18 mouse cellular contexts compared by ENCODE assay signal in the genomic region with DNA sequence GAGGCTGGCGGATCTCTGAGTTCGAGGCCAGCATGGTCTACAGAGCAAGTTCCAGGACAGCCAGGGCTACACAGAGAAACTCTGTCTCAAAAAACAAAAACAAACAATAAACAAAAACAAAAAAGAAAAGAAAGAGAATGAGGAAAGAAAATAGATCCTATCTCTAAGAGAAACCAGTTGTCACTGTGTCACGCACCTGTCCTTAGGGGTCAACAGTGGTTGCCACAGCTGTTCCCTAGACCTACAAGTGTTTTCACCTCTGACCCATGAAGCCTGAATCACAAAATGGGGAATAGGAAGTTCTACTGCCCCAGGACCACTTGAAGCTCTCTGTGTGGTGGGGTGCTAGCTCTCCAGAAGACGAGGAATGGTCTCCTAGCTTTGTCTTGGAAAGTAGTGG. TPM values are rescaled to one million over a fixed set of nuclear protein-coding genes. Genes with fewer than 3 reads are reported as not detected.
DNase-seq lines count a peak whose midpoint lies in the region; ATAC-seq and TF ChIP-seq lines count a peak whose summit lies in the region.
"Had no signal": no experiment of that assay in that cellular context is flagged by ENCODE, and none has a peak within 500 bp of the region (broad histone marks: within the 10 kb centered on the region; RNA-seq: fewer than 3 reads in every experiment).

No protein-coding gene starts in this region.

- no peak for TF ChIP-seq POLR2A in myocyte (IDR thresholded peaks at IDR 0.05; ENCODE audit: insufficient read length, low read depth)

- H3K27me3 ChIP-seq in myocyte (ENCODE audit: control insufficient read depth, insufficient read depth, insufficient read length), result no peaks in the 10 kb centered on the region
- no peaks in the 10 kb centered on the region for H3K27me3 ChIP-seq in liver, postnatal 0 days (ENCODE audit: insufficient read depth, low read length)
- H3K27me3 ChIP-seq: CH12.LX, Patski had no signal

- peak overlapping the region; percentile 39 for H3K4me2 ChIP-seq in myocyte (ENCODE audit: low read depth)
- no peak overlapping the region for H3K4me2 ChIP-seq in liver, postnatal 0 days (ENCODE audit: low read depth, low read length)

- peak overlapping the region; percentile 51 for H3K27ac ChIP-seq in layer of hippocampus, adult 2 months
- no peak overlapping the region for H3K27ac ChIP-seq in liver, postnatal 0 days (ENCODE audit: low read depth)

- TF ChIP-seq CTCF in layer of hippocampus, adult 2 months (conservative IDR thresholded peaks at IDR 0.05), result no peak
- no peak for TF ChIP-seq CTCF in liver, postnatal 0 days (IDR thresholded peaks at IDR 0.05; ENCODE audit: low read depth)

- H3K4me1 ChIP-seq in liver, postnatal 0 days (ENCODE audit: insufficient read depth), result no peaks in the 10 kb centered on the region; the same call in 1 of the 2 replicates

- no peaks in the 10 kb centered on the region for H3K79me2 ChIP-seq in myocyte (ENCODE audit: control insufficient read depth, insufficient read depth)

- H3K9me3 ChIP-seq in liver, postnatal 0 days (ENCODE audit: low read length), result no peaks in the 10 kb centered on the region
- H3K9me3 ChIP-seq: G1E had no signal

- H3K9ac ChIP-seq in liver, postnatal 0 days (replicated peaks), result no peak overlapping the region

- DNase-seq in layer of hippocampus, adult 2 months (ENCODE audit: low spot score in 2 of 2), result no peak
- DNase-seq in layer of hippocampus, postnatal 36 days, result no peak
- no peak for DNase-seq in liver, postnatal 0 days
- DNase-seq: adrenal gland, adult 8-10 months; adrenal gland, postnatal 10 days; adrenal gland, postnatal 14 days; adrenal gland, postnatal 25 days; adrenal gland, postnatal 36 days; B cell, adult 2 months; cerebellum, adult 11 months; cerebellum, adult 11-12 months; cerebellum, adult 18-20 months had no signal

- H3K36me3 ChIP-seq in myocyte (ENCODE audit: control insufficient read depth, insufficient read depth), result no peaks in the 10 kb centered on the region
- H3K36me3 ChIP-seq in liver, postnatal 0 days (replicated peaks; ENCODE audit: insufficient read depth, low read length), result no peaks in the 10 kb centered on the region
- H3K36me3 ChIP-seq: G1E had no signal

- TF ChIP-seq EP300 in liver, postnatal 0 days (IDR thresholded peaks at IDR 0.05; ENCODE audit: low read depth), result no peak

- no peak overlapping the region for H3ac ChIP-seq in myocyte (ENCODE audit: control insufficient read depth, insufficient read length)

- H3K4me3 ChIP-seq in layer of hippocampus, adult 2 months, result no peak overlapping the region
- no peak overlapping the region for H3K4me3 ChIP-seq in myocyte
- no peak overlapping the region for H3K4me3 ChIP-seq in liver, postnatal 0 days (ENCODE audit: low read depth, low read length)

- ATAC-seq in liver, postnatal 0 days, result no peak
- ATAC-seq: activated CD4-positive, CD25-positive, alpha-beta regulatory T cell, adult 4 months; CD4-positive, CD25-positive, alpha-beta regulatory T cell, adult 4 months; Patski had no signal

- 91% methylated on average over 4 of the region's 4 CpGs for WGBS in liver, postnatal 0 days (ENCODE audit: insufficient replicate concordance)

TF ChIP-seq in myocyte, 11 proteins besides CTCF, POLR2A, EP300 and RAD21:
- no peak for TF ChIP-seq E2F4 (IDR thresholded peaks at IDR 0.05; ENCODE audit: insufficient read depth)
- peak; percentile 89 for TF ChIP-seq TCF12 (IDR thresholded peaks at IDR 0.05; ENCODE audit: insufficient read depth, poor library complexity, severe bottlenecking)
- peak in 2 of 3 experiments; percentile 75 to 90 for TF ChIP-seq MYOD1 (IDR thresholded peaks at IDR 0.05; ENCODE audit: control insufficient read depth in 1 of 3, insufficient read length in 2 of 3, low read depth in 2 of 3)
- peak; percentile 79 for TF ChIP-seq TCF3 (IDR thresholded peaks at IDR 0.05; ENCODE audit: insufficient read length, low read depth)
- TF ChIP-seq MYOG (IDR thresholded peaks at IDR 0.05; ENCODE audit: control insufficient read depth in 1 of 3, insufficient read depth in 1 of 3, insufficient read length in 2 of 3, low read depth in 2 of 3), result peak in 2 of 3 experiments; percentile 56 to 71

RNA-seq across cellular contexts. Expression of a gene that starts 19.0 kb away (rescaled TPM):
- 100 to 1,000 TPM; 597 to 622 TPM for total RNA-seq in layer of hippocampus, adult 2 months (2021)
- 100 to 1,000 TPM; 621 to 658 TPM for total RNA-seq in layer of hippocampus, postnatal 36 days (2021)
- polyA plus RNA-seq in myocyte (2012; fragmentation: generic; extraction: Trizol), result 868 TPM
- 5.9 and 6.2 TPM in 2 replicates for polyA plus RNA-seq in liver, postnatal 0 days (2015; fragmentation: Nextera tagmentation; extraction: Ambion mirVana)

RNA-seq across cellular contexts. Expression of a gene that starts 58.4 kb away (rescaled TPM):
- 1 to 10 TPM; 2.3 to 2.5 TPM for total RNA-seq in layer of hippocampus, adult 2 months (2021)
- 1 to 10 TPM; 1.7 to 2.7 TPM for total RNA-seq in layer of hippocampus, postnatal 36 days (2021)
- polyA plus RNA-seq in myocyte (2012; fragmentation: generic; extraction: Trizol), result 0.16 TPM
- not detected in 2 replicates for polyA plus RNA-seq in liver, postnatal 0 days (2015; fragmentation: Nextera tagmentation; extraction: Ambion mirVana)
- total RNA-seq: CH12.LX had no signal
